Mouse (Mus musculus): ENCODE measurements around the gene Sp3.
"Not testable (repeated sequence)": the region's sequence is repeated elsewhere in the genome, so short reads cannot be mapped to it uniquely, and the experiment has no call there.

The Sp3 gene

GRCm38 (mm10) chr2:72992497-72992896 is 12.3 kb upstream of the Sp3 start:
- DNase-seq (ENCODE audit: low spot score in 2 of 2): no peak

- not testable (repeated sequence) for DNase-seq (ENCODE audit: low spot score in 2 of 2)
These were observed 8.7 kb upstream of the Sp3 start for GRCm38 (mm10) chr2:72988945-72989344.

- no peak for DNase-seq (ENCODE audit: low spot score in 2 of 2)
These were observed 6.4 kb upstream of the Sp3 start, which contains the start of gene Gm11084 for GRCm38 (mm10) chr2:72986616-72987015. TSS of gene Gm11084 (minus strand) at chr2:72986716.

GRCm38 (mm10) chr2:72985516-72985915 is 5.3 kb upstream of the Sp3 start:
- no peak for DNase-seq (ENCODE audit: low spot score in 2 of 2)

- no peak for DNase-seq (ENCODE audit: low spot score in 2 of 2)
These were observed 4.6 kb upstream of the Sp3 start for GRCm38 (mm10) chr2:72984806-72985205.

GRCm38 (mm10) chr2:72983211-72983610 is 3.0 kb upstream of the Sp3 start:
- DNase-seq (ENCODE audit: low spot score in 2 of 2): no peak

- DNase-seq (ENCODE audit: low spot score in 2 of 2): no peak
These were observed 2.0 kb upstream of the Sp3 start for GRCm38 (mm10) chr2:72982110-72982785.

GRCm38 (mm10) chr2:72981441-72982109 is 1.3 kb upstream of the Sp3 start:
- DNase-seq (ENCODE audit: low spot score in 2 of 2): no peak

GRCm38 (mm10) chr2:72981075-72981420 is 802 bp upstream of the Sp3 start:
- no peak for DNase-seq (ENCODE audit: low spot score in 2 of 2)

GRCm38 (mm10) chr2:72979659-72980071 is 581 bp downstream of the Sp3 start:
- DNase-seq (ENCODE audit: low spot score in 2 of 2): peak; percentile 55 to 66

- peak; percentile 71 to 73 for DNase-seq (ENCODE audit: low spot score in 2 of 2)
These were observed 1.2 kb downstream of the Sp3 start for GRCm38 (mm10) chr2:72978901-72979658.

GRCm38 (mm10) chr2:72978473-72978872 is 1.8 kb downstream of the Sp3 start:
- peak; percentile 5 to 7 for DNase-seq (ENCODE audit: low spot score in 2 of 2)

- DNase-seq (ENCODE audit: low spot score in 2 of 2): no peak
These were observed 3.0 kb downstream of the Sp3 start for GRCm38 (mm10) chr2:72977272-72977671.

GRCm38 (mm10) chr2:72976036-72976435 is 4.2 kb downstream of the Sp3 start:
- DNase-seq (ENCODE audit: low spot score in 2 of 2): no peak

GRCm38 (mm10) chr2:72970831-72971230 is 9.4 kb downstream of the Sp3 start:
- DNase-seq (ENCODE audit: low spot score in 2 of 2): no peak

- DNase-seq (ENCODE audit: low spot score in 2 of 2): no peak
These were observed 9.9 kb downstream of the Sp3 start for GRCm38 (mm10) chr2:72970302-72970701.

GRCm38 (mm10) chr2:72968536-72968935 is 11.7 kb downstream of the Sp3 start:
- no peak for DNase-seq (ENCODE audit: low spot score in 2 of 2)

GRCm38 (mm10) chr2:72965450-72965849 is 14.8 kb downstream of the Sp3 start:
- no peak for DNase-seq (ENCODE audit: low spot score in 2 of 2)

GRCm38 (mm10) chr2:72956415-72956814 is 23.8 kb downstream of the Sp3 start:
- DNase-seq (ENCODE audit: low spot score in 2 of 2): no peak

GRCm38 (mm10) chr2:72952979-72953378 is 27.3 kb downstream of the Sp3 start:
- no peak for DNase-seq (ENCODE audit: low spot score in 2 of 2)

- DNase-seq (ENCODE audit: low spot score in 2 of 2): no peak
These were observed 44.3 kb downstream of the Sp3 start for GRCm38 (mm10) chr2:72935937-72936336.

GRCm38 (mm10) chr2:72932186-72932585 is 48.1 kb downstream of the Sp3 start:
- no peak for DNase-seq (ENCODE audit: low spot score in 2 of 2)

GRCm38 (mm10) chr2:72924981-72925380 is 55.3 kb downstream of the Sp3 start:
- no peak for DNase-seq (ENCODE audit: low spot score in 2 of 2)

Data from right cerebral cortex, postnatal 36 days (tissue).